Mouse (Mus musculus): ENCODE results near the gene Adgrg1. TPM values are rescaled to one million over a fixed set of nuclear protein-coding genes. Genes with fewer than 3 reads are reported as not detected.

Adgrg1 gene
- polyA plus RNA-seq, 1 experiment, result 1.8 TPM

- Histone ChIP-seq H3K4me1 (ENCODE audit: control insufficient read depth, insufficient read depth, low read length) (no peaks in the 10 kb centered on the region), H3K4me3 (ENCODE audit: insufficient read depth, low read length) (no peak overlapping the region), H3K27ac (ENCODE audit: insufficient read depth, low read depth, low read length) (no peak overlapping the region)
- TF ChIP-seq POLR2A (IDR thresholded peaks at IDR 0.05; ENCODE audit: borderline replicate concordance, low read depth, low read length), result no peak
- TF ChIP-seq CTCF (IDR thresholded peaks at IDR 0.05; ENCODE audit: low read depth, low read length), result no peak
Measured at GRCm38 (mm10) chr8:94985023-94985422, 10.5 kb downstream of the Adgrg1 start.

DNA sequence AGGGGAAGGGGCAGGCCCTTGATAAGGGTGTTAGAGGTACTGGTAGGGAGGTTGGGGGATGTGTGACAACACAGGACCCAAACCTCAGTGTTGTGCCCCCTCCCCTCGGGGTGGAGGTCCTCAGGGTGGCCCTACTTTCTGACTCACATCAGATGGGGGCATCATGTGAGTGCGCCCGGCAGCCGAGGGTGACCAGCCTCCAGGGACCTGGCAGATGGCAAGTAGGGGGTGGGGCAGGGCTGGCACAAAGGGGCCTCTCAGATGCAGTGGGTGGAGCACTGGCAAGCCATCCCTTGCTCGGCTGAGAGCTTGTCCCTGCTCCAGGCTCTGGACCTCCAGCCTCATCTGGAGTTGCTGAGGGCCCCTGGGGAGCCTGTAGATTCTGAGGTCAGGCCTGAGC, 12.1 kb downstream of the Adgrg1 start:
- TF ChIP-seq CTCF (IDR thresholded peaks at IDR 0.05; ENCODE audit: low read depth, low read length) (no peak), POLR2A (IDR thresholded peaks at IDR 0.05; ENCODE audit: borderline replicate concordance, low read depth, low read length) (no peak)
- no peak overlapping the region for H3K27ac ChIP-seq (ENCODE audit: insufficient read depth, low read depth, low read length)
- no peaks in the 10 kb centered on the region for H3K4me1 ChIP-seq (ENCODE audit: control insufficient read depth, insufficient read depth, low read length)
- H3K4me3 ChIP-seq (ENCODE audit: insufficient read depth, low read length), result no peak overlapping the region

- no peak overlapping the region for H3K4me3 ChIP-seq (ENCODE audit: insufficient read depth, low read length)
- no peak overlapping the region for H3K27ac ChIP-seq (ENCODE audit: insufficient read depth, low read depth, low read length)
- H3K4me1 ChIP-seq (ENCODE audit: control insufficient read depth, insufficient read depth, low read length), result no peaks in the 10 kb centered on the region
- TF ChIP-seq CTCF (IDR thresholded peaks at IDR 0.05; ENCODE audit: low read depth, low read length) (no peak), POLR2A (IDR thresholded peaks at IDR 0.05; ENCODE audit: borderline replicate concordance, low read depth, low read length) (no peak)
Measured at GRCm38 (mm10) chr8:94987553-94987952, 13.0 kb downstream of the Adgrg1 start.

- TF ChIP-seq CTCF (IDR thresholded peaks at IDR 0.05; ENCODE audit: low read depth, low read length) (no peak), POLR2A (IDR thresholded peaks at IDR 0.05; ENCODE audit: borderline replicate concordance, low read depth, low read length) (no peak)
- Histone ChIP-seq H3K4me1 (ENCODE audit: control insufficient read depth, insufficient read depth, low read length) (no peaks in the 10 kb centered on the region), H3K4me3 (ENCODE audit: insufficient read depth, low read length) (no peak overlapping the region), H3K27ac (ENCODE audit: insufficient read depth, low read depth, low read length) (no peak overlapping the region)
Measured at GRCm38 (mm10) chr8:94988619-94989018, 14.1 kb downstream of the Adgrg1 start.

DNA sequence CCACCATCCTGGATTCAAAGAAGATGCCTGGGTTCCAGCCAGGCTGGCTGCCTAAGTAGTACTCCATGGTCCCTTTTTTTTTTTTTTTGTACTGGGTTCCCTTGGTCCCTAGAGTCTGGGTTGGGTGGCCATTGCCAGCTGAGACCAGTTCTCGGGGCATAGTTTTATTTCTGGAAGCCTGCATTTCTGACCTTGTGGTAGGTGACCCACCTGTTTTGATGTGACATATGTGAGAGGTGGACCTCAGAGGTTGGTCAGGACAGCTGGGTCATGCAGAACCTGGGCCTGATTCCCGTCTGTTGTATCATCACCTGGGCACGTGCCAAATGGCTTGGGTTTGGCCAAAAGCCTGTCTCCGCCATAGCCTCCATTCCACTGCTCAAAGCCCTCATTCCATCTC, 15.2 kb downstream of the Adgrg1 start:
- Histone ChIP-seq H3K27ac (ENCODE audit: insufficient read depth, low read depth, low read length) (no peak overlapping the region), H3K4me3 (ENCODE audit: insufficient read depth, low read length) (no peak overlapping the region), H3K4me1 (ENCODE audit: control insufficient read depth, insufficient read depth, low read length) (no peaks in the 10 kb centered on the region)
- no peak for TF ChIP-seq POLR2A (IDR thresholded peaks at IDR 0.05; ENCODE audit: borderline replicate concordance, low read depth, low read length)
- no peak for TF ChIP-seq CTCF (IDR thresholded peaks at IDR 0.05; ENCODE audit: low read depth, low read length)

DNA sequence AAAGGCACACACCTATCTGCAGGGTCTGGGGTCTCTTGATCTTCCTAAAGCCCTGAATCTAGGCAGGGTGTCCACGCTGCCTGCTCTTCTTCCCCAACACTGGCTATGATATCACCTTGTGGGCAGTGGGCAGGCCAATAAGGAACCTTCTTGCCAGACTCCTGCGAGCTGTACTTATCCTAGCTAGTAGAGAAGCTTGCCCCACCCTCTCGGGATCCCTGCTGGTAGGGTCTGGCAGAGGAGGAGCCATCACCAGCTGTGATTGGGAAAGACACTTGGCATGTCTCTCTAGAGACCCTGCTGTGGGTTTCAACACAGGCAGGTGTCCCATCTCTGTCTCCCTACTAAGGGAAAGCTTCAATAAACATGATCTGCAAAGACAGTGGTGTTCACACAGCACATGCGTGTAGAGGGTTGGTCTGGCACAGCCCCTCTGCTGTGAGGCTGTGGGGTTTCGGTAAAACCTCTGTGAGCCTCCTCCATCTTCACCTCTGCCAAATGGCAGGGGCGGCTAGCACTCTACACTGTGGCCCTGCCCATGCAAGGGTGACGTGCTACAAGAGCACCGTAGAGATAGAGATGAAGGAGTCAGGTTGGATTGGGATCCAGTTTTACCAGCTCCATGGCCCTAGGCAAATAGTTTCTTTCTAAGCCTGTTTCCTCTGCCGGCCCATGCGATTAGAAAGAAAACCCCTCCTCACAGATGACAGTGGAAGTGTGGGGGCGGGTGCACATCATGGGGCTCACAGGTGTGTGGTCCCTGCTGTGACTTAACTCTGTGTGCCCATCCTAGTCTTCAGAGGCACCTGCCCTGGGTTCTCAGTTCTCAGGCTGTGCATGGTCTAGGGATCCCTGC, 16.3 kb downstream of the Adgrg1 start:
- H3K4me3 ChIP-seq (ENCODE audit: insufficient read depth, low read length), result no peak overlapping the region
- H3K4me1 ChIP-seq (ENCODE audit: control insufficient read depth, insufficient read depth, low read length), result no peaks in the 10 kb centered on the region
- TF ChIP-seq POLR2A (IDR thresholded peaks at IDR 0.05; ENCODE audit: borderline replicate concordance, low read depth, low read length), result no peak
- TF ChIP-seq CTCF (IDR thresholded peaks at IDR 0.05; ENCODE audit: low read depth, low read length), result no peak
- H3K27ac ChIP-seq (ENCODE audit: insufficient read depth, low read depth, low read length), result no peak overlapping the region

- H3K4me3 ChIP-seq (ENCODE audit: insufficient read depth, low read length), result no peak overlapping the region
- TF ChIP-seq CTCF (IDR thresholded peaks at IDR 0.05; ENCODE audit: low read depth, low read length), result no peak
- H3K4me1 ChIP-seq (ENCODE audit: control insufficient read depth, insufficient read depth, low read length), result no peaks in the 10 kb centered on the region
- no peak overlapping the region for H3K27ac ChIP-seq (ENCODE audit: insufficient read depth, low read depth, low read length)
Measured at GRCm38 (mm10) chr8:94991454-94991994, 17.0 kb downstream of the Adgrg1 start.

- Histone ChIP-seq H3K4me3 (ENCODE audit: insufficient read depth, low read length) (no peak overlapping the region), H3K27ac (ENCODE audit: insufficient read depth, low read depth, low read length) (no peak overlapping the region), H3K4me1 (ENCODE audit: control insufficient read depth, insufficient read depth, low read length) (no peaks in the 10 kb centered on the region)
- TF ChIP-seq CTCF (IDR thresholded peaks at IDR 0.05; ENCODE audit: low read depth, low read length) (no peak), POLR2A (IDR thresholded peaks at IDR 0.05; ENCODE audit: borderline replicate concordance, low read depth, low read length) (no peak)
Measured at GRCm38 (mm10) chr8:94992010-94992409, 17.5 kb downstream of the Adgrg1 start.

- H3K27ac ChIP-seq (ENCODE audit: insufficient read depth, low read depth, low read length), result no peak overlapping the region
- TF ChIP-seq CTCF (IDR thresholded peaks at IDR 0.05; ENCODE audit: low read depth, low read length) (no peak), POLR2A (IDR thresholded peaks at IDR 0.05; ENCODE audit: borderline replicate concordance, low read depth, low read length) (no peak)
- no peaks in the 10 kb centered on the region for H3K4me1 ChIP-seq (ENCODE audit: control insufficient read depth, insufficient read depth, low read length)
- H3K4me3 ChIP-seq (ENCODE audit: insufficient read depth, low read length), result no peak overlapping the region
Measured at GRCm38 (mm10) chr8:94992534-94992933, 18.0 kb downstream of the Adgrg1 start.

- no peaks in the 10 kb centered on the region for H3K4me1 ChIP-seq (ENCODE audit: control insufficient read depth, insufficient read depth, low read length)
- no peak overlapping the region for H3K27ac ChIP-seq (ENCODE audit: insufficient read depth, low read depth, low read length)
- no peak overlapping the region for H3K4me3 ChIP-seq (ENCODE audit: insufficient read depth, low read length)
- TF ChIP-seq CTCF (IDR thresholded peaks at IDR 0.05; ENCODE audit: low read depth, low read length) (no peak), POLR2A (IDR thresholded peaks at IDR 0.05; ENCODE audit: borderline replicate concordance, low read depth, low read length) (no peak)
Measured at GRCm38 (mm10) chr8:94992996-94993724, 18.6 kb downstream of the Adgrg1 start.

All from bone marrow macrophage, adult 2 months (primary cell).